Mouse (Mus musculus) kidney, adult 2 months (tissue): ENCODE measurements around the gene Megf11.

Source experiments
- CTCF ChIP-seq: fragments of 200-500 bp; conservative IDR thresholded peaks from 2 replicates; pipeline ENCODE4 v1.5.1; 2011; ENCODE audit warnings: low read depth, mild to moderate bottlenecking, control low read depth, low read length, moderate library complexity, mixed read lengths; ENCODE audit not compliant: insufficient read depth, insufficient read length
- POLR2A ChIP-seq: fragments of 200-500 bp; IDR thresholded peaks from one replicate; pipeline ENCODE4 v1.6.1; 2011; ENCODE audit warnings: low read depth, low read length, control low read depth

GRCm38 (mm10) chr9:64472743-64473142 is 87.3 kb downstream of the Megf11 start:
- TF ChIP-seq POLR2A (no peak), CTCF (no peak)
